Mouse (Mus musculus): ENCODE results near the gene Rell1. TPM values are rescaled to one million over a fixed set of nuclear protein-coding genes. Genes with fewer than 3 reads are reported as not detected.

The Rell1 gene
- polyA plus RNA-seq (2012; rRNA removed), result 6.8 and 10.8 TPM in 2 replicates

DNA sequence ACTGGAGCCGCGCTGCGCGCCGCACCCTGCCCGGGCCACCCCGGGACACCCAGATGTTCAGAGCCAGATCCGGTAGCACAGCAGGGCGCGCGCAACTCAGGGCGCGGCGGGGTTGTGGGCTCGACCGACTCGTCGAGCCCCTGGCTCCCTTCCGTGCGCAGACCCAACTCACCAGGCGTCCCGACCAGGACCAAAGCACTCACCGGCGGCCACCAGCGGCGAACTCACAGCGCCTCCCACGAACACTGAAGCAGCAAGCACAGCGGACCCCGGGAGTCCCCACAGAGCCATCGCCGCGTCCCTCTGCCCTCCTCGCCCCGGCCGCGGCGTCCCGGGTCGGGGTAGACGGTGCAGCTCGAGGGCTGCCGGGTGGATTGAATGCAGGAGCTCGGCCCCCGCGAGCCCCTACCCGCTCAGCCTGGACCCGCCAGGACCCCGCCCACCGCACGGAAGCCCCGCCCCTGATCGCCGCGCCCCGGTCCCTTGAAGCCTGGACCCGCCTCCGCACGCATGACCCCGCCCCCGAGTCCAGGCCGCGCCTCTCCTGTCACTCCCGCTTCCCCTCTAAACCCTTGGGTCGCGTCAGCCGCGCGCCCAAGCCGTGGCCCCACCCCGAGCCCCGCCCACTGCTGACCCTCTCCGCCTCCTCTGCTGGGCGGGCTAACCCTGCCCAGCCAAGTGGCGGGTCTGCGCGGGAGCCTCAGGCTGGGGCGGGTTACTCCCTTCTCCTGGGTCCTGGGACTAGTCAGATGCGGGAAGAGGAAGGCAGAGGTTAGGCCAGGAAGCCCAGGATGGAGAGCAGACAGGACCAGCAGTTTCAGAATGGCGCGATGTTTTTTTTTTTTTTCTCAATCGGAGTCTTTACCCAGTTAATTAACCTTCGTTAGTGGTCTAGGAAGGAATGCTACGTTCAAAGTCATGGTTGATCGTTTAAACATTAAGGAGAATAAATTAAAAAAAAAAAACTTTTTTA is at the start of gene Rell1:
Gene Rell1 (minus strand): TSS at position 455 of the 973 bp plus-strand sequence.

Other genes with a start within 250 kb of the Rell1 start
- 52.6 and 60.5 TPM in 2 replicates for gene 0610040J01Rik, start 156.5 kb downstream of the Rell1 start, polyA plus RNA-seq (2012; rRNA removed)
- gene Pgm2, start 124.1 kb upstream of the Rell1 start, polyA plus RNA-seq (2012; rRNA removed), result 6.9 and 8.1 TPM in 2 replicates
- gene Tbc1d1, start 187.4 kb upstream of the Rell1 start, polyA plus RNA-seq (2012; rRNA removed), result 4.1 and 5.3 TPM in 2 replicates